Mouse (Mus musculus) gastrocnemius, postnatal 14 days (tissue): ENCODE results near the gene Gm14862. TPM values are rescaled to one million over a fixed set of nuclear protein-coding genes. Genes with fewer than 3 reads are reported as not detected.
"Not testable (repeated sequence)": the region's sequence is repeated elsewhere in the genome, so short reads cannot be mapped to it uniquely, and the experiment has no call there.

Experiments used
- DNase-seq: peaks from one replicate; pipeline ENCODE4 v3.0.0; 2021; ENCODE audit warnings: mixed read lengths
- intact Hi-C: fragments of 180-260 bp; cut with DNase I; formaldehyde crosslinking; loops from one replicate; pipeline ENCODE4 v1.15.1; 2025; ENCODE audit warnings: low total_unique reads
- long read RNA-seq, 2 experiments: library from polyadenylated mRNA; stranded (forward); transcript quantifications; one replicate each; pipeline ENCODE4 v2.0.0; 2021
- total RNA-seq, 2 experiments: library from RNA; stranded (reverse); gene quantifications; 2 replicates each; pipeline ENCODE4 v1.2.3; 2021

Gm14862 gene
- not detected for total RNA-seq
- long read RNA-seq, experiment 1, result 0 reads
- long read RNA-seq, experiment 2, result 0 reads

DNA sequence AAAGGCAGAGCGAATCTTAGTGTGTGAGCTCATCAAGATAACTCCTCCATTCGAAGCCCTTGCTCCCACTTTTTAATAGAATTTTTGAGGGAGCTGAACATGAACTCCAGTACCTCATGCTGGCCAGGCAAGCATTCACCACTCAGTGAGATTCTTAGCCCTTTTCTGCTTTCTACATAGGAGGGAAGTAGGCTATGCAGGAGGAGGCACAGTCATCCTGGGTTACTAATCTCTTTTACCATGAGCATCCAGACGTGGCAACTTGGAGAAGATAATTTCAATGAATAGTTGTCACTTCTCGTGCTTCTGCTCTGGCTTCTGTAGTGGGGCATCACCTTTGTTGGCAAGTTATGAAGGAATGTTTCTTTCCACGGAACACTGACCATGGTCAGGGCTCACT is at the start of gene Gm14862:
Gene Gm14862 (minus strand): TSS at position 134 of the 400 bp plus-strand sequence.
- DNase-seq, result no peak
- intact Hi-C loops, result no loop called here

DNA sequence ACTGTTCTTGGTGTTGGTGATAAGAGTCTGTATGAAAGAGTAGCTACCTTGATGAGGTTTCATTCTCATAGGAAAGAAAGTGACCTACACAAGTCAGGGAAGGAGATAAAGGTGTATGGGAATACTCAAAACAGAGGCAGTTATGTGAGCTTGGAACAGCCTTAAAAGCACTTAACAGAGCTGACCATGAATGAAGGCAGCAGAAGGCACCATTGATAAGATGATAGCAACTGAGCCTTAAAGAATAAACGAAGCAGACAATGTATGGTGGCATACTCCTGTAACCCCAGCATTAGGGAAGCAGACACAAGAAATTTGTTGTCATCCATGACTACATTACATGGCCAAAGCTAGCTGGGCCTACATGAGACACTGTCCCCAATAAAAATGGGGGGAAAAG is 46.8 kb upstream of the Gm14862 start:
- intact Hi-C loops, result no loop called here
- DNase-seq, result no peak

DNA sequence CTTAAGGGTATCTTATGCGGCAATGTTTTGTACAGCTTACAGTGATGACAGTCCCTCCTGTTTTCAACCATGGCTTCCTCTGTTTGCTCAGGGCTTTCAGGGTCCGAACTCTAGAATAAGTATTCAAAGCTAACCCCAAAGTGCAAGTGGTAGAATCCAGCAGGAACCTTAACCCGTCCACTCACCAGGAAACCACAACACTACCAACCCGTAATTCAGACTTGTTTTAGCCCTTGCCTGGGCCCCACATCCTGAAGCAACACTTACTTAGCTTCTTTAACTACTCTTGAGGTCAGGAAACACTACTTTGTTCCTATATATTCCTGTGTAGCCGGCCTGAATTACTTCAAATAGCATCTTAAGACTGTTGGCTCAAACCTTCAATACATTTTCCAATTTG is 46.1 kb upstream of the Gm14862 start:
- intact Hi-C loops, result no loop called here
- no peak for DNase-seq

DNA sequence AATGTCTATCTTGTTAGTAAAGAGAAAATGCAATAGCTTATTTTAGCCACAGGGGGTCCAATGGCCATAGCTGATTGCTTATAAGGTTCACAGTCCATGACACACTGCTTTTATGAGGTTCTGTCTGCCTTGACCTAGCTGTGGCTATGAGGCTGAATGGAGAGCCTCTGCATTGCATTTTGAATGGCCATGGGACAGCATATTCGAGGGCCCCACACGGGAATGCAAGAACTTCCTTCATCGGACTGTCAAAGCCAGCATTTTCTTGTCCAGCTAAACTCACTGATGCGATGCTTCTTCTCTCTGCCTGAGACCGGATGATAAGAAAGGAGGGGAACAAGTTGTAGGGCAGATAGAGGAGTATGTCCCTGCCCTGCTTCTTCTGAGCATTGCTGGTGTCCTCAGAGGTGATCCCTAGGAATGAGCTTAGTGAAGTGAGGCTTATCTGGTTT is 41.7 kb upstream of the Gm14862 start:
- intact Hi-C loops, result no loop called here
- no peak for DNase-seq

DNA sequence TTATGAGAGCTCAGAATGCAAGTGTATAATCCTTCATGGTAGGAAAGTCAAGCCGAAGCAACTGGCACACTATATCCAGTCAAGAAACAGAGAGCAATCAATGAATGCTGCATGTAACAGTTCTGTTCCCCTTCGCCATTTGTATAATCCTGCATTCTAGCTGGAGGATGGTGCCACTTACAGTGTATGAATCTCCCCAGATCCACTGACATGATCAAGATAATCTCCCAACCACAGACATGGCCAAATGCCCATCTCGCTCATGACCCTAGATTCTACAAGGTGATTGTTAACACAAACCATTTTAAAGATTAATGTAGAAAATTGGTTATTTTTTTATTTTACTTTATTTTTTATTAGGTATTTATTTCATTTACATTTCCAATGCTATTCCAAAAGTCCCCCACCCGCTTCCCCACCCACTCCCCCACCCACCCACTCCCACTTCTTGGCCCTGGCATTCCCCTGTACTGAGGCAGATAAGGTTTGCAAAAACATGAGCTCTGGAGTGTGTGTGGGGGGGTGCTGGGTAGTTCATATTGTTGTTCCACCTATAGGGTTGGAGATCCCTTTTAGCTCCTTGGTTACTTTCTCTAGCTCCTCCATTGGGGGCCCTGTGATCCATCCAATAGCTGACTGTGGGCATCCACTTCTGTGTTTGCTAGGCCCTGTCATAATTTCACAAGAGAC is 36.6 kb upstream of the Gm14862 start:
- intact Hi-C loops, result not testable (repeated sequence)

DNA sequence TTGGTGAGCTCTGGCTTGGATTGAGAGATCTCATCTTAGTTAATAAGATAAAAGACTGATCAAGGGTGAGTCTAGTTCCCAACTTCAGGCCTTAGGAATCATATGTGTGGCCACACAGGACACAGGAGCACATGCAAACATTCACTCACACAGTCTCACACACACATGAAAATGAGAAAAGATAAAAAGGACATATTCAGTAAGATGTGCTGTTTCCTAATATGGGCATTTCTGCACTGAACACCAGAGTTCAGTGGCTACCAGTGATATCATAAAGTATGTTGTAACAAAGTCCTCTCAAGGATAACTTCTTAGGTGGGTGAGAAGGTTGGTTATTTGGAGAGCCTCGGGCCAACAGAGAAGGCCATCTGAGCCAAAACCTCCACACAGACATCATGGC is 26.8 kb upstream of the Gm14862 start, which contains the start of gene H2al1m:
Gene H2al1m (plus strand): TSS at position 301 of the 400 bp plus-strand sequence.
- not testable (repeated sequence) for DNase-seq

More for the DNA sequence above, 36.6 kb upstream of the Gm14862 start:
- DNase-seq, result not testable (repeated sequence)

DNA sequence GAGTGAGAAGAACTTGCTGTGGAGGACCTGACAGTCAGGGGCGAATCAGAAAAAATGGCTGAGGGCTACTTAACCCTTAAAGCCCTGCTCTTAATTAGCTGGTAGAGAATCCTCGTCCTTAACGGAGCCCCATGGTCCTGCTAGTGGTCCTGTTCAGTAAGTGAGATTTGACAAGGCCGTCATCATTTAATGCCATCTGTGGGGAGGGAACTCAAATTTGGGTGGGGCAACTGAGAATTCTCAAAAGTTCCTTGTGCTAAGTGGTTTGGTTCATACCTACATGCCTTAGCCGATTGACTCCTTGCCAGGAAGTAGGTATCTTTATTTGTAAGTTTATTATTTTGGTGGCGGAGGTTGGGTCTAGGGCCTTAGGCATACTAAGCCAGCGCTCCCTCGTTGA is 17.6 kb upstream of the Gm14862 start:
- no peak for DNase-seq
- intact Hi-C loops, result no loop called here

More for the DNA sequence above, 26.8 kb upstream of the Gm14862 start, which contains the start of gene H2al1m:
- intact Hi-C loops, result not testable (repeated sequence)

DNA sequence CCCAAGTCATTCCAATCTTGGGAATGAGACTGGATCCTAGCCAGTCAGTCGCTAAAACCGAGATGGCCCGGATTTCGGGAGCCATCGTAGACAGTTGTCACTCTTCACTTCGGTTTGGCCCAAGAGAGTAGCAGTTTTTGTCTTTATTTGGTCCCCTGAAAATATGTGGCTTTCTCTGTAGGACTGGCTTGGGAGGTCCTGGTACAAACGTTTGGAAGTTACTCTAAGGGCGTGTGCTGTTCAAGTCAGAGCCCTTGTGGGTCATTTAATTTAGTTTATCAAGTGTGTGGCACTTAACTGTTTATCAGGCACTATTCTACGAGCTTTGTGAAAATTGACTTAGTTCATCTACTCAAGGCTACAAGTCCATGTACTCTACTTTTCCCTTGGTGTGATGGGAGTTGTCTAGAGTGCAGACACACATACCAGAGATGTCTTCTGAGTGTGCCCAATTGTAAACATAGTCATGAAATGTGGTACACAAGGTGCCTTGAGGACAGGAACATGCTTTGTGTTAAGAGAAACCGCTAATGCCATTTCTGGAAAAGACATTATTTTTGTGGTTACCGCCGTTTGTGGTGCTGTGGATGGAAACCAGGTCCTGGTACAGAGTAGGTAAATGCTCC is 16.8 kb upstream of the Gm14862 start:
- no peak for DNase-seq
- intact Hi-C loops, result no loop called here

DNA sequence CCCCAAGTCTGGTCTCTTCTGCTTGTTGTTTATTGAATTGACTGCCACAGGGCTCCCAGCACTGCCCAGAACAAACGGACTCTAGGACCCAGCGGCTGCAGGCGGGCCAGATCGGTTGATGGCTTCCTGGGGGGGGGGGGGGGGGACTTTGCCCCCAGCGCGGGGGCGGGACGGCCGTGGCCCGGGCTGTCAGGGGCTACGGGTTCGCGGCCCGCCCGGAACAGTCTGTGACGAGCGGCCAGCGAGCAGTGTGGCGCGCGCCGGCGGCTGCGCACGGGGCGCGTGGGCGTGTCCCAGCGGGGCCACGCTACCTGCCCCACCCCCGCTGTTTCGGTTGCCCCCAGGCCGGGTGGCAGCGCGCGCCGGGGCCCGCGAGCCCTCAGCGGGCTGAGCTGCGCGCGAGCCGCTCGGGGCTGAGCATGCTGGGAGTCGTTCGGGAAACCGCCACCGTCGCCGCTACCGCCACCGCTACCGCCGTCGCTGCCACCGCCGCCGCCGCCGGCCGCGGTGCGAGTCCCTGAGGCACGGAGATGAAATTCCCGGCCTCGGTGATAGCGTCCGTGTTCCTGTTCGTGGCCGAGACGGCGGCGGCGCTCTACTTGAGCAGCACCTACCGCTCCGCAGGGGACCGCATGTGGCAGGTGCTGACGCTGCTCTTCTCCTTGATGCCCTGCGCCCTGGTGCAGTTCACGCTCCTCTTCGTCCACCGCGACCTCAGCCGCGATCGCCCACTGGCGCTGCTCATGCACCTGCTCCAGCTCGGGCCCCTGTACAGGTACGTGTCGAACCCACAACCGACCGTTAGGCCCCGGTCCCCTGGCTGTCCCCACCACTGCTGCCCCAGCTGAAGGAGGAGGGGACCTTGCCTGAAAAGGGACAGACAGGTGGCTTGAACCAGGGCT is 16.0 kb upstream of the Gm14862 start, which contains the start of gene Xk:
Gene Xk (plus strand): TSS at position 297 of the 902 bp plus-strand sequence.
- intact Hi-C loops, result no loop called here
- DNase-seq, result peak; percentile 37

DNA sequence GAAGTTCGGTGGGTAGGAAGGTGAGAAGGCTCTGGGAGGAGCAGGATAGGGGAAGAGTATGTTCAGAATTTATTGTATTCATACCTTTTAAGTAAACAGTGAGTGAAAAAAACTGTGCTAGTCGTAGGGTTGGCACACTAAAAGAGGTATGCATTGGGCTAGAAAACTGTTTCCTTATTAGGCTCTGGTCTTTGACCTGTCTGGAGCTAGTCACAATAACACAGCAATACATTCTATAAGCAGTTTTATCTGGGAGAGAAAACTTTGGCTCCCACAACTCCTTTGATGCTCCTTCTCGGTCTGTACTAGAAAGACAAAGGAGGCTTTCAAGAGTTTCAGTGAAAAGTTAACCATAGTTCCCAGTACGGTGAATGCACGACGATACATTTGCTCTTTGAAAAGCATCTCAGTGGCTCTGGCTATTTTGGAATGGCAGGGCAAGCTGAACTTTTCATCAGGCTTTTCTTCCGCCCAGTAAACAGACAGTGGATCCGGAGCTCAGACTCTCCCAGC is 15.3 kb upstream of the Gm14862 start:
- intact Hi-C loops, result no loop called here
- DNase-seq, result no peak

DNA sequence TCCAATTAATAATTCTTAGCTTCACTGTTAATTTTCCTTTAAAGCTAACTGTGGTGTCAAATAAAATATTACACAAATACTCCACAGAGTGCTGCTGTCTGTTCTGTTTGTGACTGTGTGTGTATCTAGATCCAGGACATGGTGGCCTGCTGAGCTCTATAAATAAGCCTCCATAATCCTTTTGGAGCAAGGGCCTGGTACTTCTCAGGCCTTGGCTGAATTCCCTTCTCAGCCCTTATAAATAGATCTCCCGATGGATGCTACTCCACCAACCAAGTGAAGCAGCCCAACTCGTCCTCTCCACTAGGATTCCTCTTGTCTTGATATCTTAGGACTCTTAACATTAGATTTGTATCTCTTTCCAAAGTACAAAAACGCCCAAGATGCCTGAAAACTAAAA is 14.4 kb upstream of the Gm14862 start:
- intact Hi-C loops, result no loop called here
- DNase-seq, result no peak

DNA sequence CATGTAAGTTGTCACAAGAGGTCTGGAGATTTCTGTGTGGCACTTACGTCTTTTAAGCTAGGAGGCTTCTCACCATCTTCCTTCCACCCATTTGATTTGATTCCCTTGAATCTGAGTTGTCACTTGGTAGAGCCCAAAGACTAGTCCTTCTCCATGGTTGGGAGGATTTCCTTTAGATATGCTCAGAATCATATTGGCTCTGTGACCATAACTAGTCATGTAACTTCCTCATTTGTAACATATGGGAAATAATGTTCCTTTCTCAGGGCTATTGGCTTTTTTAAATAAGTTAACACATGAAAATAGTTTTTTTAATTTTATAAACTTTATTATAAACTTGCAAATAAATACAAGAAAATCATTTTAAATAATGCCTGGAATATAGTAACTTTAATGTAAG is 2.6 kb upstream of the Gm14862 start:
- intact Hi-C loops, result no loop called here

DNA sequence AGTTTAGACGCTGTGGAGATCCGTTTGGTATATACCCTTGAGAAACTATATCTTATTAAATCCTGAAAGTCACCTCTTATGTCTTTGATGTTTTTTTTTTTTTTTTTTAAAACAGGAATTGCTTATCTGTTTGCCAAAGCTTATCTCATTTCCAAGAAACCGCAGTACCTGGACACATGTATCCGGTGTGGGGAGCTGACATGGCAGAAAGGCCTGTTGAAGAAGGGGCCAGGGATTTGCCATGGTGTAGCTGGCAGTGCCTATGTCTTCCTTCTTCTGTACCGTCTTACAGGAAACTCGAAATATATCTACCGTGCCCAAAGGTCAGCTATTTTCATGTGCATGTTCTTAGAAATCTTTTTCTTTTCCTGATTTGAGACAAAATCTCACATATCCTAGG is 1.1 kb upstream of the Gm14862 start:
- DNase-seq, result no peak
- intact Hi-C loops, result no loop called here

More for the DNA sequence above, 2.6 kb upstream of the Gm14862 start:
- no peak for DNase-seq

DNA sequence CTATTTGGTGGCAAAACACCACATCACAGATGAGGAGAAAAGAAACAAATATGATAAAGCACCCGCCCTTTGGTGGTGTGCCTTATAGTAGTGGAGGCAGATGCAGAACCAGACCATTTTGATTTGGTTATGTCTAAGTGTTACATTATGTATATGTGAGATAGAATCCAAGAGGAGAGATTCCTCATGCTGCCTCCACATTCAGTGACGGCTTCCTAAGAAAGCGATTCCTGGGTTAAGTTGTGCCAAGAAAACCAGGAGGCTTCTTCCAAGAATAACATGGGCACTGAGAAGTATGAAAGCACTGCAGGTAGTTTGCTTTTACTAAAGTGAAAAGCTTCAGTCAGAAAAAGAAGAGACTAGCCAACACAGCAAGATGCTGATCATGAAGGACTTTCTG is 1.8 kb downstream of the Gm14862 start:
- DNase-seq, result no peak
- intact Hi-C loops, result no loop called here

DNA sequence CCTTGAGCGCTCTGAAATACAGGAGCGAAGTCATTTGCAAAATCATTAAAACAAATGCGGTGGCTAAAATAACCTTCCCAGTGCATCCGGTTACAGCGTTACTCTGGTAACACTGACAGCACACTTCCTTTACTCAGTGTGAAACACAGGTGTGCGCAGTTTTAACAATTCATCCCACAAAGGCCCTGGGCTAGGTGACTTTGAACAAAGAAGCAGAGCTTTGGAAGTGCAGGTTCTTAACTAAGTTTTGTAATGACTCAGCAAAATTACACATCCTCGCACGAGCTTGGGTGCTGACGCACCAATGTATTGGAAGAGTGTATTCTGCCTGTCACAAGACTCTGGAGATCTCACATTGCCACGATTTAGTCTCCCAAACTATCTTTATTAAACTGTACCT is 2.7 kb downstream of the Gm14862 start:
- intact Hi-C loops, result no loop called here
- no peak for DNase-seq

DNA sequence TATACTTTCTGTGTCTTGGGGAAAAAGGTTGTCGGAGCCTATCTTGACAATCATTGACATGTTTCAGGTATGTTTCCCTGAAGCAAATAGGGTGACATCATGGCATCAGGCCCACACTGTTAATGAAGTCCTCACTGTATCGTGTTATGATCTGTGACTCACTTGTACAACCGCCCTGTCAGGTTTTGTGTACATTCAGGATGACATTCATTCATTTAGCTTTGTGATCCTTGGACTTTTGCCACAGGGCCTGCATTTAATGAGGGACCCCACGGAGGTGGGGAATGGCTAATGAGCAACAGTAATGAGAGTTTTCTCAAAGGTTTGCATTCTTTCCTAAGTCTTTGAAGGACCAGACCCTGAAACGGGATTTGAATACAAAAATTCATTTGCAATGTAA is 7.8 kb downstream of the Gm14862 start:
- intact Hi-C loops, result no loop called here
- no peak for DNase-seq

DNA sequence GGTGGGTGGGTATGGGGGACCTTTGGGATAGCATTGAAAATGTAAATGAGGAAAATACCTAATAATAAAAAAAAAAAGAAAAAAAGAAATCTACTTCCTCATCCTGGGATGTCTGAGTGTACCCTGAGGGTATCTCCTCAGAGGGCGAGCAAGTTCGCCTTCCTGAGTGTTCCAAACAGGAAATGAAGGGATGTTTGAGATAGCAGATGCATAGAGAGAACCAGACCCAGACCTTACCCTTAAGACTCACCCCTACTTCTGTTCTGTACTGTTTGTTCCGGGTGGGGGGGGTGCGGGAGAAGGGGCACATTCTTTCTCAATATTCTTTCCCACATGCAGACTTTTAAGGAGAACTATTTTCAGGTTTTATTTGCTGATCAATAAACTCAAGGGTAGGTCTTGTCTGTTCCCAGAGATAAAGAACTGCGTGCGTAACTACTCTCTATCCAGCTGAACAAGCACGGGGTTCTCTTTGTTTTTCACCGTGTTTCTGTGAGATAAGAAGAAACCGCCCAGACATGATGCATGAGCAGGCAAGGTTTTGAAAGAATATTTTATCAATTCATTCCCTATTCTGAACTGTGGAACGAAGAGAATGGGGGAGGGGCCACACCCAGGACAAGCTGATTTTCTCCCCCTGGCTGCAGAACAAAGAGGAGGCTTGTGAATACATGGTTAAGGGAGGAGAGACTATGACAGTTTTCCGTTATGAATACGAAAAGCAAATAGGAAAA is 11.9 kb downstream of the Gm14862 start:
- intact Hi-C loops, result no loop called here
- no peak for DNase-seq

DNA sequence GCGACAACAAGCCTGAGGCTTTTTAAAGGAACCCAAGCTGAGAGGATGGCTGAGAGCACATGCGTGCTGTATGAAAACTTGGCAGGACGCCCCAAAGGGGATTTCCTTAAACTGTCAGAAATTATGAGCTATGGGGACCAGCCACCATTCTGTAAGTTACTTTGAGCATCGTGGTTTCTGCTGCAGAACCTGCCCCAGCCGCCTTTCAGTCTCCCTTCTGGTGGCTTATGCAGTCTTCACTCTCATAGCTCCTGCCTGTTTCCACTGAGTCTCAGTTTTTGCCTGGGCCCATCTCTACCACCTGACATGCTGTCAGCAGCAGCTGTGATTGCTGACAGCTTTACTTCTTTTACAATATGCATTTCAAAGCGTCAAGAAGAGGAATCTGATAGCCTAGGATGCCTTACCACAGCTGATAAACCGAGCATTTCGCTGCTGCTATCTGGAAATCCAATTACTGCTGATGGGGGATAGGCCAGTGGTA is 13.3 kb downstream of the Gm14862 start:
- no peak for DNase-seq
- intact Hi-C loops, result no loop called here
